Mouse (Mus musculus): ENCODE data around the gene Itpk1.

Gene Itpk1

DNA sequence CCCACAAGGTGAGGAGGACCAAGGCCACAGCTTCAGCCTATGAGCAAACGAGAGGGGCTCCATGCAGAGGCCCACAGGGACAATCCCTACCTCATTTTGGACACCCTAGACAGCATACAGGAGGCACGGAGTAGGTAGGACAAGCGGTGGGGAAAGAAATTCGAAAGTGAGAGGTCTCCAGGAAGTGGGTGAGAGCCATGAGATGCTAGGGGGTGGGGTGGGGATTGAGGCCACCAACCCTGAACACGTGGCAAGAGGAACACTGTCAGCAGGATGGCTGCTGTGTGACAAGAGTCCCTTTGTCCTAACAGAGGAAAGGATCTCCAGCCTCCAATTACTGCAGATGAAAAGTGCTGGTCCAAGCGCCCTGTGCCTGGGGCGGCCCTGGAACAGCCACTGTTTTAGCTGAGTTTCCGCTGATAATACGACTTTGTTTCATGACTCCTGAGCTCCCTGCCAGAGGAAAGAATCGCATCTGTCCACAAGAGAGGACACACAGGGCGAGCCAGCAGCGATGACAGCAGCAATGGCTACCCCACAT, 82.4 kb downstream of the Itpk1 start:
- DNase-seq: no peak

DNA sequence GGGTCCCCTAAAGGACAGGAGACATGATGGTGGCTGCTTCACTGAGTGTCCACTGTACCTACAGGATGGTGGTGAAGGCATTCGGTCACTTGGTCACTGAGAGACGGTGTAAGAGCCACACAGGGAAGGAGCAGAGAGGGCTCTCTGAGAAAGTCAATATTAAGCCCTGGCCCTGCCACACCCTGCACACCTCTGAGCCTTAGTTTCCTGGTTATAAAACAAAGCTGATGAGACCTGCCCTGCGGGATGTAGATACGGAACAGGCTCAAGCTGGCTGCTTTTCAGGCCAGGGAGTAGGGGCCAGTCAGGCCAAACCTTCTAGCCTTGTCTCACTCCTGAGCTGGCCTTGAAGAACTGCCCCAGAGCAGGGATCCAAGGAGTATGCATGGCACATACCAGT, 82.9 kb downstream of the Itpk1 start:
- DNase-seq: no peak

DNA sequence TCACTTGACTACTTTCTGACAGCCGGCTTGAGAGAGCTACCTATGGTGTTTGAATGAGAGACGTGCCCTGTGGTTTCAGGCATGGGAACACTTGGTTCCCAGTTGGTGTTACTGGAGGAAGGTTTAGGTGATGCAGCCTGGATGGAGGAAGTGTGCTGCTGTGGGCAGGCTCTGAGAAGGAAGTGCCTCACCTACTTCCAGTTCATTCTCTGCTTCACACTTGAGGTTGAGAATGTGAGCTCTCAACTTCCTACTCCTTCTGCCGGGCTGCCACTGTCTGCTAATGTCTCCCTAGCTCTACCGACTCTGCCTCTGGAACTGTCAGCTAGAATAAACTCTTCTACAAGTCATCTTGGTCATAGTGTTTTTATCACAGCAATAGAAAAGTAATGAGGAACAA, 83.5 kb downstream of the Itpk1 start:
- DNase-seq: no peak

GRCm38 (mm10) chr12:102619908-102620307, 84.8 kb downstream of the Itpk1 start:
- DNase-seq: no peak

DNA sequence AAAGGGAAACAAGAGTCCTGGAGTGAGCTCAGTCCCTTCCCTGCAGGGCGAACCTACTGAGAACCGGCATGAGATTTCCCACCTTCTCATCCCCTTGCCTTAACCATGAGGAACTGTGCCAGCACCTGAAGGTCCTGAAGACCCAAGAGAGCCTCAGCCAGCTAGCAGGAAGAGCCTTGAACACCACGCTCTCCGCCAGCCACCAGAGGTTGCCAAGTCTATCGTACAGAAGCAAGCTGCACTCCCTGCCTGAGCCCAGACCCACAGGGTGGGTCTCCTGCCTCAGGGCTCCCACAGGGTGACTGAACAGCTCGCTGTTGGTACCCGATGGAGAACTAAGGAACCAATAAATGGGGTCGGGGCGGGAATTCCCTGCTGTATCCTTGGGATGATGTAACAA, 86.6 kb downstream of the Itpk1 start:
- no peak for DNase-seq

- DNase-seq: no peak
Observed at GRCm38 (mm10) chr12:102616843-102617519, 87.7 kb downstream of the Itpk1 start.

DNA sequence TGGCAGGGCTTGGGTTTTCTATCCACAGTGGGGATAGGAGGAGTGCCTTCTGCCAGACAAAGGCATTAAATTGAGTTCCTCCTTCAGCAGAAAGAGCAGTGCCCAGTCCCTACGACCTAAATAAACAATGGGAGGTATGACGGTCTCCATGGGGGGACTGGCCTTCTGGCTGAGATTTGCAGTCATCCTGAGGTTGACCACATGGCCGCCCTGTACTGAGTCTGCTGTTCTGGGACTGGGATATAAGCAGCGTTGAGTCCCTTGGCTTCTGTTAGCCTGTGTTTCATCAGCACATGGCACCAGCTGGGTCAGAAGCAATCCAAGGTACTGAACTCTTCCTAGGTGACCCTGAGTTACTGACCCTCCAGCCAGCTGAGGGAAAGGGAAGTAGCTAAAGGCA, 88.5 kb downstream of the Itpk1 start:
- no peak for DNase-seq

GRCm38 (mm10) chr12:102613411-102613810, 91.3 kb downstream of the Itpk1 start:
- no peak for DNase-seq

- no peak for DNase-seq
Observed at GRCm38 (mm10) chr12:102612431-102612830, 92.3 kb downstream of the Itpk1 start.

GRCm38 (mm10) chr12:102610927-102611326, 93.8 kb downstream of the Itpk1 start:
- no peak for DNase-seq

- DNase-seq: no peak
Observed at GRCm38 (mm10) chr12:102607808-102608517, 96.8 kb downstream of the Itpk1 start.

DNA sequence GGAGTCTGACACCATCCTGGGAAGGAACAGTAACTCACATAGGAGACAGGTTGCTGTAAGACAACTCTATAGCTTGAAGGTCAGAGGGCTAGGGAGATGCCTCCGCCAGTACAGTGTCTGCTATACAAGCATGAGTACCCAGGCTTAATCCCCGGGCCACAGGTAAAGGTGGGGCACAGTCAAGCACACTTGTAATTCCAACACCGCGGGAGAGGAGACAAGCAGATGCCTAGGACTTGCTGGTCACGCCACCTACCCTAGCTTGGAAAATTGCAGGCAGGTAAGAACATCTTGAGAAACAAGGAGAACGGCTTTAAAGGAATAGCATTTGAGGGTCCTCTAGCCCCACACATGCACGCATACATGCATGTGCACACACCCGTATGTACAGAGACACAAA, 97.7 kb downstream of the Itpk1 start:
- no peak for DNase-seq

- DNase-seq: no peak
Observed at GRCm38 (mm10) chr12:102605607-102606006, 99.1 kb downstream of the Itpk1 start.

GRCm38 (mm10) chr12:102602255-102603041, 102.3 kb downstream of the Itpk1 start:
- DNase-seq: no peak

GRCm38 (mm10) chr12:102601847-102602246, 102.9 kb downstream of the Itpk1 start:
- no peak for DNase-seq

DNA sequence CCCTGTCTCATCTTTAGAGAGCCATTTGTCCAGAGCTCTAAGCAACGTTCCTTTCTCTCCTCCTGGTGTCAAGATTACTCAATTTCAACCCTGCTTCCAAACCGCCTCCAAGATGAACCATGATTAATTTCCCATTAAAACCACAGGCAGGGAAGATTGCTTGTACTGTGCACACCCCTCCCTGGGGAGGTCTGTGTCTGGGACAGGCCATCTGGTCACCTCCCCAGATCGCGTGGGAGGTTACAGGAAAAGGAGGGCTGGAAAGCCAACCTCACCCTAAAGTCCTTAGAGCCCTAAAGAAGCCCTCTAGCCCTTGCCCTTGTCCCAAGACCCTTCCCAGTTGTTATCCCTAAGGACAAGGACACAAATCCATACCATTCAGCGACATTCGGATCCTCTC, 104.4 kb downstream of the Itpk1 start:
- DNase-seq: no peak

GRCm38 (mm10) chr12:102599801-102600200, 104.9 kb downstream of the Itpk1 start:
- no peak for DNase-seq

DNA sequence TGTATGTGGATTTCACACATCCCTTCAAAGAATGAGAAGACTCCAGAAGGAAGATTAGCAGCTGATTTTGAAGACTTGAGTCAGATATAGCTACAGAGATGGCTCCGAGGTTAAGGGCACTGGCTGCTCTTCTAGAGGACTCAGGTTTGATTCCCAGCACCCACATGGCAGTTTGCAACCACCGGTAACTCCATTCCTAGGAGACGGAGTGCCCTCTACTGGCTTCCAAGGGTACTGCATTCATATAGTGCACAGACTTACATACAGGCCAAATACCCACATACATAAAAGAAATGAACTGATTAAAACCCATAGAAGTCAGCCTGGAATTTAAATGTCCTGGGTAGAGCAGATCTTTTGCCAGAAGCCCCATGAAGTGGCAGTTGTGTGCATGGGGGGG, 106.2 kb downstream of the Itpk1 start:
- DNase-seq: no peak

GRCm38 (mm10) chr12:102597466-102597865, 107.3 kb downstream of the Itpk1 start:
- DNase-seq: no peak

GRCm38 (mm10) chr12:102596410-102596809, 108.3 kb downstream of the Itpk1 start:
- DNase-seq: no peak

DNA sequence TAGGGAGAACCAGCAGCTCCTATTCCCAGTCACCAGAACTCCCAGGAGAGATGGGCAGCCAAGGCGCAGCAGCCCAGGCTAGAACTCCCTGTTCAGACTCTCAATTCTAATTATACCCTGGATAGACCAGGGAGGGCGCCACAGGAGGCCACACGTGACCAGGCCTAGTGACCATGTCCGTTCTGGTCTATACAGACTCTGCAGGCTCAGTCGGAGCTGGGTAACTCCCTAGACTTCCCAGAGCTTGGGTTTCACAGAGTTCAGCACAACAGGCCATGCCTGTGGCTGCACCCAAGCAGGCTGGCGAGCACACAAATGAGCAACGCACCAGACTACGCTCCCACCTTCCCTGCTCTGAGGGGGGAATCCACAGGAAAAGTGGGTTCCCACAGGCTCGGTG, 110.1 kb downstream of the Itpk1 start:
- no peak for DNase-seq

DNA sequence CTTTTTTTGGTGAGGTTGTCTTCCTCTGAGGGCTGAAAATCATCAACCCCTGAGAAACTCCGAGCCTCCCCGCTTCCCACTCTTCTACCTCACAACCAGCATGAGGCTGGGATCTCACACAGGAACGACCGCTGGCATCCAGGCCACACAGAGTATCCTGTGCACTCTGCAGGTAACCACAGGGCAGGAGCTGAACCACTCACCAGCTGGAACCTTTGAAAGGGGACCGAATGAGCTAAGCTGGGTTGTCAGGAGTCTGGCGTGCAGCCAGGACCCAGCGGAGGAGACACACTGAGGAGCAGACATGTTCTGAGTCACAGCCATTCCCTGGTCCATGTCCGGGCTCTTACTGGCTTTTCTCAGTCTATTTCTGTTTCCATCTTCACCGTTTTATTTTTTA, 111.0 kb downstream of the Itpk1 start:
- peak; percentile 61 for DNase-seq

GRCm38 (mm10) chr12:102590711-102591360, 113.9 kb downstream of the Itpk1 start:
- DNase-seq: no peak

Measured in right cerebral cortex, postnatal 4 days (tissue).